Mouse (Mus musculus) kidney, adult 18-20 months (tissue): ENCODE measurements around the gene Slc3a1.
A peak's percentile ranks its signal among the peaks of the same experiment; 100 is the strongest.

Experiments used
- DNase-seq: peaks from one replicate; pipeline ENCODE4 v3.0.0; 2021

The Slc3a1 gene

DNA sequence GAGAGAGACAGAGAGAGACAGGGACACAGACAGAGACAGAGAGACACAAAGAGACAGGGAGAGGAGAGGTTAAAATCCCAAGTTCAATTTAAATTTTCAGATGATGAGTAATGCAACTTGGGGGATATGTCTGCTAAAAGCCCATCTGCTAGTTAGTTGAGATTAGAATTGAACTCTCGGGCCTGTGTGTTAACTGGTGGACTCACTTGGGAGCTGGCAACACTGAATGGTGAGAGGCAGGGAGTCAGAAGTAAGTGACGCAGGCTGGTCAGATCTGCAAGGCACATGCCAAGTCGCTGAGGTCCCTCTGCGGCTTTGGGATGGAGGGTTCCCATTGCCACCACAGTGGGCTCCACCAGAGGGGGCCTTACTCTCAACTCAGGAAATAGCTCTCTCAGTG lies 10.1 kb downstream of the Slc3a1 start:
- no peak for DNase-seq

DNA sequence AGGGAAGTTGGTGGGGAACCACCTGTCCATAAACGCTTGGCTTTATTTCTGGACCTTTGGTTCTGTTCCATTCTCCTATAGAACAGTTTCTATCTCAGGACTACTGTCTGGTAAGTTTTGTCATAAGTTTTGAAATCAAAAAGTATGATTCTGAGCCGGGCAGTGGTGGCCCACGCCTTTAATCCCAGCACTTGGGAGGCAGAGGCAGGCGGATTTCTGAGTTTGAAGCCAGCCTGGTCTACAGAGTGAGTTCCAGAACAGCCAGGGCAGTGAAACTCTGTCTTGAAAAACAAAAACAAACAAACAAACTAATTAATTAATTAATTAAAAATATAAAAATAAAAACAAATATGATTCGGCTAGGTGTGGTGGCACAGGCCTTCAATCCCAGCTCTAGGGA lies 10.6 kb downstream of the Slc3a1 start:
- DNase-seq, result no peak

DNA sequence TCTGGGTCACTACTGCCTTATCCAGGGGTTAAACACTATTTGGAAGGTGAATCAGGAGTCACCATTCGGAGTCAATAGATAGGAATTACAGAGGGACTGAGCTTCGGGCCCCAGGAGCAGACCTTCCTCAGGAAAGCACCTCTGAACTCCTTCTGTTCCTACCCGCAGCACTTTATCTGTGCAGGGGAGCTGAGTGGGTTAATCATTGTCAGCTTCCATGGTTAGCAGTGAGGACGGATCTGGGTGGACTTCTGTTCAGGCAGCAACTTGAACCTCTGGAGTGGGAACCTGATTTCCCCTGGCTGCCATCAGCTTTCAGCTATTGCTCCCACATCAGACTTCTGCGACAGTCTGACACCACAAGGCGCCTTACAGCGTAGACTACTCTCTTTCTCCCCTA lies 12.7 kb downstream of the Slc3a1 start:
- peak; percentile 74 for DNase-seq

- peak; percentile 71 for DNase-seq
Observed at GRCm38 (mm10) chr17:85042419-85042818, 14.2 kb downstream of the Slc3a1 start.

- no peak for DNase-seq
Observed at GRCm38 (mm10) chr17:85043404-85043816, 15.2 kb downstream of the Slc3a1 start.

GRCm38 (mm10) chr17:85044466-85044865 lies 16.3 kb downstream of the Slc3a1 start:
- DNase-seq, result peak; percentile 73

DNA sequence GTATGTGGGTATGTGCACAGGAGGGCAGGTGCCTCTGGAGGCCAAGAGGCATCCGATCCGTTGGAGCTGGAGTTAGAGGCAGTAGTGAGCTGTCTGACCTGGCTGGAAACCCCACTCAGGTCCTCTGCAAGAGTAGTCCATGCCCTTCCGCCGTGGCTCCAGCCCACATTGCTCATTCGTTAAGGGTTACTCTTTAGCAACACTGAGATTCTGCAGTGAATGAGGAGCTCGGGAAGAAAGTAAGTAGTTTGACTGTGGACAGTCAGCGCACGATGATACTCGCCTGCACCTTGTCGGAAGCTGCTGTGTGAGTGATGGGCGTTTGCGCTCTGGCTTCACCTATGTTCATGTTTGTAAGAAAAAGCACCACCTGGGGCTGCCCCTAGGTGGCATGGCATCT lies 17.0 kb downstream of the Slc3a1 start:
- DNase-seq, result no peak

- no peak for DNase-seq
Observed at GRCm38 (mm10) chr17:85048379-85048778, 20.2 kb downstream of the Slc3a1 start.

- no peak for DNase-seq
Observed at GRCm38 (mm10) chr17:85058276-85058675, 30.1 kb downstream of the Slc3a1 start.

GRCm38 (mm10) chr17:85059136-85059535 lies 31.0 kb downstream of the Slc3a1 start:
- DNase-seq, result no peak

GRCm38 (mm10) chr17:85063560-85063959 lies 35.4 kb downstream of the Slc3a1 start:
- no peak for DNase-seq

- no peak for DNase-seq
Observed at GRCm38 (mm10) chr17:85067331-85067730, 39.2 kb downstream of the Slc3a1 start.

DNA sequence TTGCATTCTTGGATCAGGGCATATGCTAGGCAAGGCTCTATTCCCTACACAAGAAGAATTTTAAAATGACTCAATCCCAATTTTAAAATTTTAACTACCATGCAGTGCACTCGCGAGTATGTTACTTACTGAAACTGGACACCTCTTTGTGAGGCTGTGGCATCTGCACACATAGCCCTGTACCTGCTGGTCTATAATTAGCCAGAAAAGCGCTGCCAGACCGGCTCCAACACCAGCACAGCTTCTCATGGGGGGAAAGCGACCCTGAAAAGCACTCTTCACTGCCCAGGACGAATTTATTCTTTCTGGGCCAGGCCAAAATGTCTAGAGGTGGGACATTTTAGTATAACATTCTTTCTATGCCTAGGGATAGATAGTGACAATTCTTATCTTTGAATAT lies 42.5 kb downstream of the Slc3a1 start:
- no peak for DNase-seq

- DNase-seq, result no peak
Observed at GRCm38 (mm10) chr17:85071088-85071775, 43.1 kb downstream of the Slc3a1 start.

- DNase-seq, result no peak
Observed at GRCm38 (mm10) chr17:85072383-85072782, 44.2 kb downstream of the Slc3a1 start.

GRCm38 (mm10) chr17:85073214-85073613 lies 45.0 kb downstream of the Slc3a1 start:
- no peak for DNase-seq

GRCm38 (mm10) chr17:85074083-85074482 lies 45.9 kb downstream of the Slc3a1 start:
- no peak for DNase-seq

GRCm38 (mm10) chr17:85079276-85079675 lies 51.1 kb downstream of the Slc3a1 start:
- no peak for DNase-seq

DNA sequence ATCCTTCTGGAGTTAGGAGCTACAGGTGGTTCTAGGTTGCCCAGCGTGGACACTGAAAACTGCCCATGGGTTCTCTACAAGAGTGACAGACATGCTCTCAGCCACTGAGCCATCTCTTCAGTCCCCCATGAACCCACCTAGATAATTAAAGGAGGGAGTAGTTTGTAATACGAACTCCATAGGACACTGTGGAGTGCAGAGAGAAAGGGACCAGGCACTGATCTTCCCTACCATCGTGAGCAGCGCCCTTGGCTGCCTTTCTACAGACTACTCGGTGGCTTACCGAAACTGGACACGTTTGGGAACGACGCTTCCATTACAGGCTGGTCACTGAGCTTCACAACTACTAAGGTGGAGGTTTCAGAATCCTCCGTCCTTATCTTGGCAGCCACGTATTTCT lies 52.6 kb downstream of the Slc3a1 start:
- DNase-seq, result no peak

GRCm38 (mm10) chr17:85085335-85085734 lies 57.2 kb downstream of the Slc3a1 start:
- DNase-seq, result no peak

DNA sequence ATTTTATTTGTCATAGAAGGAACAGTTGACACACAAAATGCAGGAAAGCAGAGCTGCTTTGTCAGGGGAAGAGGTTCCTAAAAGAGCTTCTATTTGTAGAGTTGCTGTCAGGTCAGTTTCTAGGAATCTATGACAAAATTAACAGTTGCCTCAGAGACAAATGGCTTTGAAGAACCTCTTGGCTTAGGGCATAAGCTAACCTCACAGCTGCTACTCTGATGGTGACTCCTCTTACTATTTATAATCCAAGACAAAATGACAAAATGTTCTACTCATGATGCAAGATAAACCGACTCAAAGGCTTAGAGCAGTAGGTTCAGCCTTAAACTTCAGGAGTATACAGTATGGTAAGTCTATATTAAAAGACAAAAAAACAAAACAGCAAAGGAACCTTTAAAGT lies 58.3 kb downstream of the Slc3a1 start:
- DNase-seq, result no peak

- DNase-seq, result no peak
Observed at GRCm38 (mm10) chr17:85087591-85087990, 59.4 kb downstream of the Slc3a1 start.

GRCm38 (mm10) chr17:85088401-85088800 lies 60.2 kb downstream of the Slc3a1 start:
- DNase-seq, result no peak

DNA sequence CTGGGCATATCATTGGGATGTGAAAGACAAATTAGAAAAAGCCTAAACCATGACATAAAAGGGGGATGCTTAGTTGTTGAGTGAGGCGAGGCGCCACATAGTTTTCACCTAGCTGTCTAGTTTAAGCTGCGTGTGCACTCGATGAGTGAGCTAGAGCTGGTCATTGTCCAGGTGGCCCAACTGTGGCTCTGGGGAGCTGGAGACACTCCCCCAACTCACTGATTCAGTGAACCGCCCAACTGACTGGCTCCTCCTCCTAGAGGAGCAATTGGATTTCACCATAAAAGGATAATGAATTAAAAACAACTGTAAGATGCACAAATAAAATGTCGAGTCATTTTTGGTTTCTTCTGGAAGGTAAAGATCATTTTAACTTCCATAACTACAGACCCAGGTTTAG lies 60.8 kb downstream of the Slc3a1 start:
- no peak for DNase-seq

DNA sequence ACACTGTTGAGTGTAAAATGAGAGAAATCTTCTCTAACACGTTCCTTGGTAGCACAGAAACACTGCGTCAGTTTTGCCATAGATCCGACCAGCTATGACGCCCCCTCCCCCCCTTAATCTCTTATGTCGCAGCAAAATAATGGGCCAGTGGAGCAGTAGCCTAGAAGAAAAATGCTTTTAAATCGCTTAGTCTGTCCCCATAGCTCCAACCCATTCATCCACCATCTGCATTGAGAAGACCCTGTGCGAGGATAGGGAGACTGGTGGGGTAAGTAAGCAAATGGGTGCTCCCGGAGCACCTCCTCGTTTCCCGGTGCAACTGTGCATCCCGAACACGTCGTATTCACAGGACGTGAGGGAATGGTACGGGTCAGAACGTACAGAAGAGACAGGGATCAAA lies 61.4 kb downstream of the Slc3a1 start:
- no peak for DNase-seq
